Mouse (Mus musculus) ES-Bruce4 (cell line): ENCODE measurements around the gene Pcif1. TPM values are rescaled to one million over a fixed set of nuclear protein-coding genes. Genes with fewer than 3 reads are reported as not detected.
A peak's percentile ranks its signal among the peaks of the same experiment; 100 is the strongest.

ENCODE experiments used
- H3K27ac ChIP-seq: 2 replicates; pipeline ENCODE4 v1.5.1; 2012; ENCODE audit warnings: low read length, inconsistent platforms; ENCODE audit not compliant: insufficient read depth
- H3K27me3 ChIP-seq: 2 replicates; pipeline ENCODE4 v1.6.1; 2012; ENCODE audit warnings: mild to moderate bottlenecking, low read length, inconsistent platforms; ENCODE audit not compliant: control insufficient read depth, poor library complexity, insufficient read depth, severe bottlenecking
- H3K36me3 ChIP-seq: 2 replicates; pipeline ENCODE4 v1.6.1; 2012; ENCODE audit warnings: inconsistent platforms, mild to moderate bottlenecking, low read length, moderate library complexity; ENCODE audit not compliant: control insufficient read depth, poor library complexity, insufficient read depth, severe bottlenecking
- H3K4me1 ChIP-seq: one replicate; pipeline ENCODE4 v1.8.1; 2011; ENCODE audit warnings: low read length; ENCODE audit not compliant: control insufficient read depth, insufficient read depth
- H3K4me3 ChIP-seq: 2 replicates; pipeline ENCODE4 v1.5.1; 2011; ENCODE audit warnings: low read depth, mild to moderate bottlenecking, low read length
- H3K9ac ChIP-seq: 2 replicates; pipeline ENCODE4 v1.6.1; 2012; ENCODE audit warnings: low read depth, mild to moderate bottlenecking, inconsistent platforms; ENCODE audit not compliant: poor library complexity, severe bottlenecking
- H3K9me3 ChIP-seq: replicated peaks from 2 replicates; pipeline ENCODE4 v1.6.1; 2012; ENCODE audit warnings: mild to moderate bottlenecking, low read length, inconsistent platforms; ENCODE audit not compliant: control insufficient read depth, poor library complexity, insufficient read depth, severe bottlenecking
- CTCF ChIP-seq: IDR thresholded peaks from one replicate; pipeline ENCODE4 v1.8.1; 2011; ENCODE audit warnings: low read depth, low read length
- EP300 ChIP-seq: IDR thresholded peaks from 2 replicates; pipeline ENCODE4 v1.6.1; 2011; ENCODE audit warnings: low read depth, low read length; ENCODE audit not compliant: insufficient read depth
- POLR2A ChIP-seq: IDR thresholded peaks from one replicate; pipeline ENCODE4 v1.8.1; 2011; ENCODE audit warnings: low read length; ENCODE audit not compliant: insufficient read depth
- polyA plus RNA-seq: library from polyadenylated mRNA; stranded (reverse); fragments of >200 nt; gene quantifications from 2 replicates; pipeline ENCODE4 v1.2.4, GENCODE M21; 2011; ENCODE audit warnings: low read depth; ENCODE audit not compliant: missing spikeins, insufficient read depth, insufficient read length

The Pcif1 gene
- polyA plus RNA-seq, 1 experiment, result 30.2 TPM

DNA sequence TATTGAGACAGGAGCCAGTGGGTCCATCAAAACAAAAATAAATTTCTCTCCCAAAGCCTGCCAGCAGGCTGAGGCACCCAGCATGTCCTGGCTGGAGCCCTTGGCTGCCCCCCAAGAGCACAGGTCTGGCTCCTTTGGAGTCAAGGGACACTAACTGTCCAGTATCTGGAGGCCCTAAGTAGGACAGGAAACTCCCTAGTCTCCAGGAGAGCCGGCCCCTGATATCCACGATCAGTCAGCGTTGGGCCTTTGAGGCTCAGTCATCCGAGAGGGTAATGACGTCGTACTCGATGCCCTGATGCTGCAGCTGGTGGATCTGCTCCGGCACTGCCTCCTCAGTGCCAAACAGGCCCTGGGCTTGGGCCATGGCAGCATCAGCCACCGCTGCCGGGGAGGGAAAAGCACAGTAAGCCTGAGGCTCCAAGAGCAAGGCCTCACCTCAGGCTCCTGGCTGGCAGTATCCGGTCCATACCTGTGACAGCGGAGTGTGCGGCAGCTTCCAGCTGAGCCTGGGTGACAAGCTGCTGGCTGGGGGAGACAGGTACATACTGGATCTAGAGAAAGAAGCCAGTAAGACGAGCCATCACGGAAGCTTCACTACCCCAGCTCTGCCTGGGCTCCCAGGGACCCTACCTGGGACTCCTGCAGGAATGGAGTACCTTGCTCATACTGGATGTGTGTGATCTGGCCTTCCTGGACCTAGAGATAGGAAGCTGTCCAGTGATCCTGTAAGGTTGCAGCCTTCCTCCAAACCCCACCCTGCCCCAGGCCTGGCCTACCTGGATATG lies 13.0 kb downstream of the Pcif1 start:
- no peaks in the 10 kb centered on the region for H3K4me1 ChIP-seq
- no peaks in the 10 kb centered on the region for H3K9me3 ChIP-seq
- no peak overlapping the region for H3K4me3 ChIP-seq
- H3K36me3 ChIP-seq, result peaks cover 39% of the 10 kb centered on the region
- no peak overlapping the region for H3K9ac ChIP-seq
- TF ChIP-seq POLR2A, result no peak
- TF ChIP-seq EP300, result no peak
- TF ChIP-seq CTCF, result no peak
- H3K27me3 ChIP-seq, result no peaks in the 10 kb centered on the region
- H3K27ac ChIP-seq, result no peak overlapping the region

DNA sequence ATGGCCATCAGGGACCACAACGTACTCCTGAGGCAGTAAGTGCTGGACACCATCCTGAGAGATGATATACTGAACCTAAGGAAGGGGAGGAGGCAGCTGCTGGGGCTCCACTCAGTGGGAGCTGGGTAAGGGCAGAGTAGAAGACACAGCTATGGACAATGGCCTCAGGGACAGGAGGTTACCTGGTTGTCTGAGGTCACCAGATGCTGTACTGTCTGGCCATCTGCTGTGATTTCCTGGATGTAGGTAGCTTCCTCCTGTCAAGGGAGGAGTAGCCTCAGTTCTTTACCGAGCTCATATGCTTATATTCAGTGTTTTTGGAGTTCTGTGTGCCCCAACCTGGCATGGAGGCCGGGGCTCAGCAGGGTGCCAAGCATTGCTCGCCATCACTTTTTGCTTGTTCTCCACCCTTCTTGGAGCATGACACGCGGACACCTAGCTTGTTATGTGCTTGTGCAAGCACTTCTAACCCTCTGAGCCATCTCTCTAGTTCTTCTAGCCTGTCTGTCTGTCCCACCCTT lies 13.7 kb downstream of the Pcif1 start:
- Histone ChIP-seq H3K9ac (no peak overlapping the region), H3K9me3 (no peaks in the 10 kb centered on the region), H3K4me1 (no peaks in the 10 kb centered on the region), H3K4me3 (no peak overlapping the region), H3K36me3 (peaks cover 35% of the 10 kb centered on the region), H3K27ac (no peak overlapping the region), H3K27me3 (no peaks in the 10 kb centered on the region)
- no peak for TF ChIP-seq CTCF
- no peak for TF ChIP-seq POLR2A
- TF ChIP-seq EP300, result no peak

DNA sequence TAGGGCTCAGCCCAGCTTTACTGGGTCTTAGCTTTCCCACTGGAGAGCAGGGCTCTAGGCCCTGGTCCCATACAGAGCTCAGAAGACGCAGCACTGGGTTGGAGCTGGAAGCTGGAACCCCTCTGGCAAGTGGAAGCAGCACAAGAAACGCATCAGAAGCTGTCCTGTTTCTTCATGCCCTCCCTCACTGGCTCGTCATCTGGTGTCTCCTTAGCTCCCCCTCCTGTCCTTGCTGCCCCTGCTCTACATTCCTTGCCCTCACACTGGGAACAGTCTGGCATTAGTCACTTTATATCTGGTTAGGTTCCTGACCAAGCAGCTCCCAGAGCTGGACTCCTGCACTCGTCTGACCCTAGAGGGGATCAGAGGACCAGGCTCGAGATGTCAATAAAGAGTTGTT lies 14.9 kb downstream of the Pcif1 start:
- Histone ChIP-seq H3K27me3 (no peaks in the 10 kb centered on the region), H3K27ac (no peak overlapping the region), H3K9ac (no peak overlapping the region), H3K36me3 (peaks cover 40% of the 10 kb centered on the region), H3K4me1 (no peaks in the 10 kb centered on the region), H3K4me3 (no peak overlapping the region), H3K9me3 (no peaks in the 10 kb centered on the region)
- TF ChIP-seq CTCF (no peak), POLR2A (no peak), EP300 (no peak)

DNA sequence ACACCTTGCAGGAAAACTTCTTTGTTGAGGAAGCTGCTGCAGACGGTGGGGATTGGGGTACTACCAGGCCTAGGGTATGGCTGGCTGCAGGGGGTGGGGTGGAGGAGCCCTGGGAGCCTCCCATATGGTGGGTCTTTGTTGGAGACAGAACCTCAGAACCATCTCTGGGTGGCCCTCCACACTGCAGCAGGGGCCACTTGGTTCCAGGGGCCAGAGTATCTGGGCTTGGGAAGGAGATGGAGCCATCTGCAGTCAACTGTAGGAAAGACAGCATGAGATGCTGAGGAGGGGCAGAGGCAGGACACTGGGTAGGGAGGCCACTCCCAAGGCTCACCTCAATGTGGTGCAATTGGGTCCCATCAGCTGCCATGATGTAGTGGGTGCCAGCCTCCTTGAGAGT lies 15.5 kb downstream of the Pcif1 start:
- no peaks in the 10 kb centered on the region for H3K4me1 ChIP-seq
- no peak overlapping the region for H3K4me3 ChIP-seq
- H3K27me3 ChIP-seq, result no peaks in the 10 kb centered on the region
- peaks cover 40% of the 10 kb centered on the region for H3K36me3 ChIP-seq
- no peaks in the 10 kb centered on the region for H3K9me3 ChIP-seq
- no peak overlapping the region for H3K27ac ChIP-seq
- TF ChIP-seq CTCF (peak; percentile 32), EP300 (no peak)
- H3K9ac ChIP-seq, result no peak overlapping the region

DNA sequence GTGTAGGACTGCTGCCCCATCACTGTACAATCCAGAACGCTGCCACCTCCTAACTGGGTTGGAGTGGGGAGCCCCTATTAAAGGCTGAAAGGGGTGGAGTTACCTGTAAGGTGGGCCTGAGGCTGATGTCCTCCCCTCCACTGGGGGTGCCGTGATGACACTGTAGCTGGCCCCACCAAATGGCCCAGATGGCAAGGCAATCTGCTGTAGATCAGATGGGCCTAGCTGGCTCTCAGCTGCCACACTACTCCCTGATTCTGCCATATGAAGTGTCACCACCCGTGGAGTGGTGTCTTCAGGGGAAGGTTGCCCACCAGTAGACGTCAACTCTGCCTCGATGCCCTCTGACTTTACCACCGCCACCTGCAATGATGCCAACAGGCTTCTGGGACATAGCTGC lies 16.8 kb downstream of the Pcif1 start:
- Histone ChIP-seq H3K27ac (no peak overlapping the region), H3K27me3 (no peaks in the 10 kb centered on the region), H3K9ac (no peak overlapping the region), H3K9me3 (no peaks in the 10 kb centered on the region), H3K4me3 (no peak overlapping the region), H3K4me1 (no peaks in the 10 kb centered on the region), H3K36me3 (peaks cover 33% of the 10 kb centered on the region)
- TF ChIP-seq POLR2A (no peak), CTCF (no peak), EP300 (no peak)

DNA sequence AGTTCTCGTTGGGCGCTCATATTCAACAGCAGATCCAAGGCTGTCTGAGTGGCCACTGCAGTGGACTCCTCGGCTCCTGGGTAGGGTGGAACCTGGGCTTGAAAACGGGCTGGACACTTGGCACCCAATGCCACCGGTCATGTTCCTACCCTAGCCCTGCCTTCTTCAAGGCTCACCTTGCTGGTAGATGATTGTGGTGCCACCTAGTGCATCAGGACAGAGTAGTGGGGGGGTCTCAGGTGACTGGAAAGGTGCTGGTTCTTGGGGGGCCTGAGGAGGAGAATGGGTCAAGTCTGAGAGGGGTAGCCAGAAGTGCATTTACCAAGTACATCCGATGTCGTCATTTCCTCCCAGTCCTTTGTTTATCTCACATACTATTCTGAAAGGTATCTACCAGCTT lies 18.9 kb downstream of the Pcif1 start:
- Histone ChIP-seq H3K4me1 (no peaks in the 10 kb centered on the region), H3K27me3 (no peaks in the 10 kb centered on the region), H3K9ac (no peak overlapping the region), H3K36me3 (peaks cover 19% of the 10 kb centered on the region), H3K27ac (no peak overlapping the region), H3K9me3 (no peaks in the 10 kb centered on the region), H3K4me3 (no peak overlapping the region)
- TF ChIP-seq CTCF (no peak), POLR2A (no peak), EP300 (no peak)
